Mouse (Mus musculus) cerebellum, adult 9-11 months (tissue): ENCODE data around the gene Hic1.
"Not testable (repeated sequence)": the region's sequence is repeated elsewhere in the genome, so short reads cannot be mapped to it uniquely, and the experiment has no call there.

Source experiments
- DNase-seq: peaks from one replicate; pipeline ENCODE4 v3.0.0; 2022

Gene Hic1

DNA sequence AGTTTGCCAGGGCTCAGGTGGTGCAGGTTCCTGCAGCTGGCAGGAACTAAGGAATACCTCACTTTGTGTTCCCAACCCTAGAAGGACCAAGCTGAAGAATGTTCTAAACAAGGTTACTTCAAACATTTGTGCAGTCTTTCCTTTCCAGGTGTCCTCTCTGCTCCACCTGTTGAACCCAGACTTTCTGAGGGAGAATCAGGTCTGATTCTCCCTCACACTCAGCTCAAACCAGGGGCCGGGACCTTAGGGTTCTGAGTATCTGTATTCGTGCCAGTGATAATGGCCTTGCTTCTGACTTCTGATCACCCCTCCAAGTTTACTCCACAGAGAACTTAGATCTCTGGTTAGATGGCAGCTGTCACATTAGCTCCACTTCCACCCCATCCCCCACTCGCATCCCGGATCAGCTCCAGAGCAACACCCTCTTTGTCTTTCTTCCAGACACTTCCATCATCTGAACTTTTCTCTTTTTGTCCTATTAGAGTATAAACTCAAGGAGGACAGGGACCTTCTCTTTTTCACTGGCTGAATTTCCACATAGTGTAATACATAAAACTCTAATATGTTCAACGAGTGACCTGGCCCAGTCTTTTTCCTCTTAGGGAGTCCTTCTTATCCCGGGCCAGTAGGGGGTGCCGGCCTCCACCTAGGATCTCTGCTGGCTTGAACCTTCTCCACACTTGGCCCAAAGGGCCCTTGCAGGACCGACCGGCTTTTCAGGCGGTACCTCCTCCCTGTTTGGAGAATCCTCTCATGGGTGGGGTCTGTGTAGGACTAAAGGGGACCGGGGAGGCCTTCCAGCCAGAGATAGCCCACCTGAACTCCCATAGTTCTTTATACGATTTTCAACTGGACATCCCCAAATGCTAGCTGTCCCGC is 23.3 kb upstream of the Hic1 start:
- DNase-seq: peak; percentile 91

DNA sequence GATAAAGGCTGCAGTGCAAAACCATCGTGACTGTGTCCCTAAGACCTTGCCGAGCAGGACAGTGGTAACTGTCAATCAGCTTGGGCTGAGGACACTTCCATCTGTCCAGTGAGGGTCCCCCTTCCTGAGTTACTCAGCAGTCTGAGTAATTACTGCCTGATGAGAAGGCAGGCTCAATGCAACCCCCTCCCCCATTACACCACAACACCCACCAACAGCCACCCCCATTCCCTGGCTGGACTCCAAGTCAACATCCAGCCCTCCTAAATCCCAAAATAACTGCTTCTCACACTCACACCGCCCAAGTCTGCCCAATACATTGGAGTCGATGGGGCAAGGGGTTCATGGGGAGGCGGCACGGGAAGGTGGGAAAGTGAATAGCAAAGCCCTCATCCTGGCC is 22.5 kb upstream of the Hic1 start:
- peak; percentile 73 for DNase-seq

- peak; percentile 59 for DNase-seq
Observed at GRCm38 (mm10) chr11:75190905-75191441, 21.7 kb upstream of the Hic1 start, which contains the start of gene Dph1. TSS of gene Dph1 (minus strand) at chr11:75191241.

- peak; percentile 86 for DNase-seq
Observed at GRCm38 (mm10) chr11:75190371-75190724, 21.0 kb upstream of the Hic1 start.

DNA sequence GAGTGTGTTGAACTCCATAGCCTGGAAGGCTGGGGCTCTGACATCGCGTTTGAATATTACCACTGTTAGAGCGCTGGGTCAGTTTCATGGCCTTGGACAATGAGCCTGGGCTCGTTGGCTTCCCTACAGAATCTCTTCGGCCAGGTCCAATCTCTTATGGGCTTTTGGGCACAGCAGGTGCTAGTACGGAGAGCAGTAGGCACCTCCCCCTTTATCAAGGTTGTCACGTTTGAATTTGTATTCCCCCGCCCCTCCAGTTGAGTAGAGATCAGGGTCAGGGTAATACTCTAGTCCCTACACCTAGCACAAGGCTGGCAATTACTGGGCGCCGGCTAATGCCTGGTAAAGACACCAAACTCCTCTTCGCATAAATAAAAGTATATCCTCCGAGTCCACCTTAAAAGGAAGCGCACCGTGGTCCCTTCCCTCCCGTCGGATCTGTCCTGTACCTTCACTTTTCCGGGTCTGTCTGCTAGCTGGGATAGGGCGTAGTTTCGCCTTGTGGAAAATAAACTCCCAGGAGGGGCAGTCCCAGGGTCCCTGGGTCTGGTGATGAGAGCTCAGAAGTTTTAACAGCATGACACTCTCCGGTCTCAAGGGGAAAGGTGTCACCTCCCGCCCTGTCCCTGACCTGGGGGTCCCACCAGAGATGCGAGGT is 20.5 kb upstream of the Hic1 start:
- peak; percentile 54 for DNase-seq

DNA sequence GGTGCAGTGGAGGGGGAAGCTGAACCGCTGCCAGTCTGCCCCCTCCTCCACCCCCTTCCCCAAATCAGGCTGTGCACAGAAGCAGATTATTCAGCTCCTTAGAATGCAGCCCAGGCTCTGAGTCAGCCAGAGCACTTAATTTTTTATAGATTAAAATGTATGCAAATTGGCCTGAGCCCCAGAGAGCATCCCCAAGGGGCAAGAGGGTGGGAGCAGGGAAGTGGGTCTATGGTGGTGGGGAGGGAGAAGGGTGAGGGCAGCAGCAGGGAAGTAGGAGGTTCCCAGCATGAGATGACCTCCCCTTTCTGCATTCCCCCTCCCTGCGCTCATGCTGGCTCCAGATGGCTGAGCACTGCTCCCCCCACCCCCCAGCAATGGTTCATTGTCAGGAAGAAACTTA is 15.7 kb upstream of the Hic1 start:
- no peak for DNase-seq

- DNase-seq: no peak
Observed at GRCm38 (mm10) chr11:75184573-75184972, 15.3 kb upstream of the Hic1 start.

- DNase-seq: no peak
Observed at GRCm38 (mm10) chr11:75183917-75184570, 14.7 kb upstream of the Hic1 start.

- DNase-seq: peak; percentile 92
Observed at GRCm38 (mm10) chr11:75178672-75179208, 9.4 kb upstream of the Hic1 start, which contains the start of gene Ovca2. TSS of gene Ovca2 (minus strand) at chr11:75178835.

DNA sequence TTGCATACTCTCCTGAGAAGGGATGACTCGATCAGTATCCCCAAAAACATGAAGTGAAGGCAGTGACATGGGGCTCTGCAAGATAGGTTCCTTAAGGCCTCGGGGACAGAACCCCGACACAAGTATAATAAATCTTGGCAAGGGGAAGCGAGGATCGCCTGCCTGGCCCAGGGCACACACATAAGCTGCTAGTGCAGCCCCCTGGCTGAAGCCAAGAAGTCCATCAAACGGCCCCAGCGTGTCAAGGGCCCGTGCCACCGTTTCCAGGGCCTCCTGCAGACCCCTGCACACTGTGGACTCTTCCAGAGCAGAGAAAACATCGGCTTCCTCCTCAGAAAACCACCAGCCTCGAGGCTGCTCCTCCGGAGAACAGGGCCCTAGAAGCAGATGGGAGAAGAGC is 8.7 kb upstream of the Hic1 start:
- no peak for DNase-seq

DNA sequence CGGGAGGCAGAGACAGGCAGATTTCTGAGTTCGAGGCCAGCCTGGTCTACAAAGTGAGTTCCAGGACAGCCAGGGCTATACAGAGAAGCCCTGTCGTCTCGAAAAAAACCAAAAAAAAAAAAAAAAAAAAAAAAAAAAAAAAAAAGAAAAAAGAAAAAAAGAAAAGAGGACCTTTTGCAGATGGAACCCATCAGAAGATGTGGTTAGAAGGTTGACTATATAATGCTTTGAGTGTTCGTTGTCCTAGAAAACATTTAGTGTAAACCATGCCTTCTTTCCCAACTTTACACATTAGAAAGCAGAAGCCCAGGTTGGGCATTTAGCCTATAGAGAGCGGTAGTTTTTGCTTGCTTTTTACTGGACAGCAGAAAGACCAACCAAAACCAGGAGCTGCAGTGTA is 5.3 kb upstream of the Hic1 start:
- not testable (repeated sequence) for DNase-seq

GRCm38 (mm10) chr11:75173799-75174165 is 4.5 kb upstream of the Hic1 start:
- no peak for DNase-seq

DNA sequence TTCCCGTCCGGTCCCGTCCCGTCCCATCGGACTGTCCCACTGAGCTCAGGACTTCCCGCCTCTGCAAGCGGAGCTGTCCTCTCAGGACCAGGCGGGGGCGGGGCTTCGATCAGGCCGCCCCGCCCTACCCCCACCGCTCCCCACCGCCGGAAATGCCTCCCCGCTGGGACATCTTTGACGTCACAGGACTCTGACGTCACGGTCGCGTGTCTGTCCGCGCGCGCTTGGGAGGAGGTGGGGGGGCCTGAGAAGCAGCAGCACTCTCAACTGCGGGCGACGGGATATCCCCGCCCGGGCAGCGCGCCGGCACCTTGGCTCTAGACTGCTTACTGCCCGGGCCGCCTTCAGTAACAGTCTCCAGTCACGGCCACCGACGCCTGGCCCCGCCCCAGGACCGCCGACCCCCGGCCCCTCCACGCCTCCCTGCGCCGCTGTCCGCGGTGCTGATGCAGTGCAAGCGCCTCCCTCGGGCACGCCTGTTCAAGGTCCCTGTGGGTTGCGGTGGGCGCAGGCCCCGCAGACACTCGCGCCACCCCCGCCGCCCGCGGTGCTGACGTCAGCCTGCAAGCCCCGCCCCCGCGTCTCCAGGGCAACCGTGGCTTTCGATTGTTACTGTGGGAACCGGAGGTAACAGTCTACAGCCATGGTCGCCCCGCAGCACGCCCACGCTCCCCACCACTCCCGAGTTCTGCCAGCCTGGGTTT is 3.9 kb upstream of the Hic1 start:
- peak; percentile 89 for DNase-seq

- DNase-seq: peak; percentile 66
Observed at GRCm38 (mm10) chr11:75172151-75173094, 3.1 kb upstream of the Hic1 start.

DNA sequence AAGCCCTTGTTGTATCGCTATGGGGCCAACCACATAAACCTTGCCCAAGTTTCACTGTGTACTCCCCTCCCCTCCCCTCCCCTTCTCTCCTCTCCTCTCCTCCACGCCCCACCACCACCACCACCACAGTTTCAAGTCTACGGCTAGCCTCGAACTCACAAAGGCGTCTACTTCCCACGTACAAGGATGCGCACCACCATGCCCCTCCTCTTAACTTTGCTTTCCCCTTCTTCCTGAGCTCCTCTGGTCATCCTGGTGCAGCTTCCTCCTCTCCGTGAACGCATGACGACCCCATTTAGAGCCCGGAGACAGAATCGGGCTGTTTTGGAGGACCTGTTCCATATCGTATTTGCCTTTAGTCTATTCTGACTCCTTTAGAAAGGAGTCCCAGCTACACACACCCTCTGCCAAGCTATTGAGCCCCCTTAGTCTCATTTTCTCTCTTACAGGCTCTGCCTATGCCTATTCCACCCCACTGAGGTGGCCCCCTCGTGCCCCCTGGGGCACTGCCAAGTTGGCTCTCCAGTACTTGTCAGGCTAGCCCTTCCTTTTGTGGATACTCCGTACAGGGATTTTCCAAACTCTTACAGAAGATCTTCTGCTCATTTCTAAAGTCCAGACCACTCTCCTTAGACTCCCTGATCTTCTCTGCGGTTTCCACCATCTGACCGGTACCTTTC is 2.0 kb upstream of the Hic1 start:
- DNase-seq: peak; percentile 66

DNA sequence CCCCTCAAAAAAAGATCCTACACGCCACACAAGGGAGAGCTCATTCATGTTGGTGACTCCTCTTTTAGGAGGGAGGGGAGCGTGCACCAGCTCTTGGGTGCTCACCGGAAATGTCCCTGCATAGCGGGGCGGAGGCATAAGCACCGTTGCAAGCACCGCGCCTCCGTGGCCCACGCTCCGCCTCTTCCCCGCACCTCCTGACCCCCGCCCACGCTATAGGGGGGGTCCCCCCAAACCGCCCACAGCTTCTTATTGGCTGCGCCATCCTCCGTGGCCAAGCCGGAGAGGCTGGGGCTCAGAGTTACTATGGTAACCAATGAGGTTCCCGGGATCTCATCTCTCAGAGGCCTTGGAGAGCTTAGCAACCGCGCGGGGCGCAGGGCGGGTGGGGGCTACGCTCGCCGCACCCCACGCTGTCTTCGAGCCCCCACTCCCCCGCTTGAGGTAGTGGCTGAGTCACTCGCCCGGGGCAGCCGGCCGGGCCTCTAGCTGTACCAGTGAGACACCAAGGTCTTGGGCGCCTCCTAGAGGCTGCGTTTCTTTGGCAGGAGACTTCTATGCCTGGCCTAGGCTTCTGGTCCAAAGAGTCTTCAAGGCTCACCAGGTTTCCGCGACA is 925 bp upstream of the Hic1 start:
- DNase-seq: peak; percentile 93

- peak; percentile 80 for DNase-seq
Observed at GRCm38 (mm10) chr11:75168590-75169361, 543 bp downstream of the Hic1 start.

- DNase-seq: no peak
Observed at GRCm38 (mm10) chr11:75167643-75168589, 1.4 kb downstream of the Hic1 start.
